Mouse (Mus musculus) cerebral cortex, adult 2 months (tissue): ENCODE data around the gene Pex10.

Source experiments
- WGBS: fragments of 180-500 bp; shearing (Covaris S2); methylation state at CpG from one replicate; pipeline ENCODE4 v1.1.7; 2018; 5-methylcytosine and 5-hydroxymethylcytosine counted together

Pex10 gene

GRCm38 (mm10) chr4:155066834-155067522 is at the start of gene Pex10:
TSS of gene Pex10 (plus strand) at chr4:155067016.
- under 1% methylated on average over 48 of the region's 48 CpGs for WGBS

- 66% methylated on average over 11 of the region's 11 CpGs for WGBS
Observed at GRCm38 (mm10) chr4:155017253-155017878, 49.5 kb upstream of the Pex10 start.

DNA sequence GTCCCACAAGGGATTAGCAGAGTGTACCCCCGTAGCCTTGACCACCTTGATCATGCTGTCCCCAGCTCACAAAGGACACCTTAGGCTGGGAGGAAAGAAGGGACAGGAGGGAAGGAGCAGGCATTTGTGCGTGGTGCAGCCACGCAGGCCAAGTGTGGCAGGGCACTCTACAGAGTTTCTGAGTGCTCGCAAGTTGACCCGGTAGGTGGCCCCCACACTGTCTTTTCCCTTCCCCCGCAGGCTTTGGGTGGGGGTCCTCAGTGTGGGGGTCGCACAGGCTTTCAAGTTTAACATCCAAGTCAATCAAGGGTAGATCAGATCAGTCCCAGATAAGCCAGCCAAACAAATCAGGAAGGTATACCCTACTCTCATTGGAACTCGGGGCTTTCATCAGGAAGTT is 48.8 kb upstream of the Pex10 start:
- WGBS = 76% methylated on average over 8 of the region's 8 CpGs

DNA sequence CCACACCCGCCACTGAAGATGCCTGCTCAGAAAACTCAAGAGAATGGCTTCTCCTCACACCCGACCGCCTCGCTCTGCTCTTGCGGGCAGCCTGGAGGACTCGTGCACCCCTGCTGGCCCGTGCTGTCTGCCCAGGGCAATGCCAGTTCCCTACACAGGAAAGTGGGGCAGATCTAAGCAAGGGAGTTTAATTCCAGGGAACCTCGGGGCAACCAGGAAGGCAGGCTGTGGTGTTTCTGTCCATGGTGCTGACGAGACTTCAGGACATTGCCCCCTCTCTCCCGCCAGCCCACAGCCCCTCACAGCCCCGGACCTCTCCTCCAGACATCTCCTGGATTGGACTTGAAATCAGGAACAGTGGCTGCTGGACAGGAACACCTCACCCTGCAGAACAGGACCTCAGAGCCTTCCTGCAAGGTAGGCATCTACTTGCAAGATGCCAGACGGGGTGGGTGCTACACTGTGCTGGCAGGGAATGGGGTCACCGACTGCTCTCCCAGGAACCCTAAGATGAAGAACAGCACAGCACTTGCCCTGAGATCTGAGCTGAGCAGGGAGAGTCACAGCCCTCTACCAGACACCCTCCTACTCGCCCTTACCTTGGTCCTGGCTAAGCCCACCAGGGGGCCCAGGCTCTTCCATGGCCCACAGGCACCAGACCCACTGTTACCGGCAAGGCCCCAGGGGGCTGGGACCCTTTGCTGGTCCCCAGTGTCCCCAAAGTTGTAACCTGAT is 48.0 kb upstream of the Pex10 start:
- WGBS = 41% methylated on average over 15 of the region's 15 CpGs

DNA sequence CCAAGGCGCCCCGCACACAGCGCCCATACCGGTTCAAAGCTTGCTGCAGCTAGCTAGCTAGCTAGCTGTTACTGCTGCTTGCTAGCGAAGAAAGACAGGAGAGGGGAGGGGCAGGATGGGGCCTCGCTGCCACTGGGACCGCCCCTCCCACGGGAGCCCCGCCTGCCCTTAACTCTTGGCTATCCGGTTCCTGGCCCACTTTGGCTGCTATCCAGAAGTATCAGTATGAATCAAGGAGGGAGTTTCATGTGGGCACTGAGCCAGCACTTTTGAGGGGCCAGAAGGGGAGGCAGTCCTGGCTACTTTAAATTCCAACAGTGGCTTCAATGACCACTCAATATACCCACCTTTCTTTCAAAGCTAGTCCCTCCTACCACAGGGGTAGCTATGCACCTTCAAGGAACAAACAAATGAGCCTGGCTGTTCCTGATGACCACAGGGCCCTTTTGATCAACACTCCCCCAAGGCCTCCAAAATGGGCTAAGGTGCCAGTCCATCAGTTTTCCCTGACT is 47.4 kb upstream of the Pex10 start:
- 30% methylated on average over 10 of the region's 10 CpGs for WGBS

DNA sequence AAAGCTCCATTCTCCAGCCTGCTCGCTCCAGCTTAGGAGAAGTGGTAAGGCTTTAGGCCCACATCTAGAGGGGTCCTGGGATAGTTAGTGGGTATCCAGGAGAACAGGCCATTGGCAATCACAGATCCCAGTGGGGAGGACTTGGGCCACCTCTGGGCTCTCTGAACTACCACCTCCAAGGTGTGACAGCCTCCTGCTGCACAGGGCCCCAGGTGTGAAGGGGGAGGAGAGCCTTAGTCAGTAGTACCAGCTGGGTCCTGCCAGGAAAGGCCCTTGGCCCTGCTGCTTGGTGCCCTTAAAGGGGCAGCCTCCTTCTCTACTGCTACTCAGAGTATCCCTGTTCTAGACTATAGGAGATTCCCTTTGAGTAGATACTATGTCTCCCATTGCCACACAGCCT is 46.7 kb upstream of the Pex10 start:
- WGBS = 82% methylated on average over 1 of the region's 1 CpGs

GRCm38 (mm10) chr4:155020813-155021212 is 46.0 kb upstream of the Pex10 start:
- WGBS = 61% methylated on average over 9 of the region's 9 CpGs

- 66% methylated on average over 7 of the region's 7 CpGs for WGBS
Observed at GRCm38 (mm10) chr4:155022228-155022855, 44.5 kb upstream of the Pex10 start.

DNA sequence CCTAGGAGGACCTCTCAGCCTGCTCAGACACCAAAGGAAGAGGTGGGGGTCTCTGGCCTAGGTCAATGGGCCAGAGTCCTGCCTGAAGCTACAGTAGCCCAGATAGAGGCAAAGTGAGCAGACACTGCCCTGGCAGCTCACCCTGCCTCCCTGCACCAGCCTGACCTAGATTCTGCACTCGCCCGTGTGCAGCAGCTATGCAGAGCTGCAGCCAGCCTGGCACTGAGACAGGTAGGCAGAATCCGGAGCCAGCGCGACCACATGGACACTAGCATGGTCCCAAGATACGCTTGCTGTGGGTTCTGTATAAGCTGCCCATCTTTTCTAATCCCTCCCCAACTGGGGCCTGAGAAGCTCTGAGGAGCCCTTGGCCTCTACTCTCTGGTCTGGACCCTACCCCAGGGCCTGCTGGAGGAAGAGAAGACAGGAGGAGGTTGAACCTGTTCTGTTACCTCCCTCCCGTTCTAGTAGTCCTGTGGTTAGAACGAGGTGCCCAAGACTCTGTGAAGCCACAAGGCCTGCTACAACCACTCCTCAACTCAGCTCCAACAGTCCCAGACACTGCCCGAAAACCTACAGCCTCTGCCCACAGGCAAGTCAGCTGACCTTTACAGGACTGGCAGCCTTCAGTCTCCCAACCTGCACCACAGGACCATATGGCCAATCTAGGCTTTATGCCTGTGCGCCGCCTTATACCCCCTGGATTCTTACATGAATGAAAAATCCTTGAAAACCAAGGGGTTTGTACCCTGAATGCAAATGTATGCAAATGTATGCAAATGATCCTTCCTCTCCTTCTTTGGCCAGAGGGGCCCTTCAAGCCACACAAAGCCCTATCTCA is 42.4 kb upstream of the Pex10 start:
- WGBS = 51% methylated on average over 11 of the region's 11 CpGs

DNA sequence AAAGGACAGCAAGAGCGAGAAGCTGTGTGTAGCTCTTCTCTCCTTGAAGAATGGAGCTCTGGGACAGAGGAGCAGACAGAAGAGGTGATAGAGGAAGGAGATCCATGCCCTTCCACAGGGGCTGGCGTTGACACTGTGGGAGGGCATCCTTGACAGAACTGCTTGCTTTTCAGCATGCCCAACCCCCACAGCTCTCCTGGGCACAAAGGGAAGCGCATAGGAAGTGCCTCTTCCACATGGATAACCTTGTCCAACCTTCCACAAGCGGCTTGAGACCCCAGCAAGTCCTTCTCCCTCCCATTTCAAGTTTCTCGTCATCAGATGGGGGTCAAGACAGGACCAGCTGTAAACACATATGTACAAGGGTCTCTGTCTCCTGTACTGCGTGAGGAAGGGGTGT is 33.7 kb upstream of the Pex10 start:
- 71% methylated on average over 6 of the region's 6 CpGs for WGBS

DNA sequence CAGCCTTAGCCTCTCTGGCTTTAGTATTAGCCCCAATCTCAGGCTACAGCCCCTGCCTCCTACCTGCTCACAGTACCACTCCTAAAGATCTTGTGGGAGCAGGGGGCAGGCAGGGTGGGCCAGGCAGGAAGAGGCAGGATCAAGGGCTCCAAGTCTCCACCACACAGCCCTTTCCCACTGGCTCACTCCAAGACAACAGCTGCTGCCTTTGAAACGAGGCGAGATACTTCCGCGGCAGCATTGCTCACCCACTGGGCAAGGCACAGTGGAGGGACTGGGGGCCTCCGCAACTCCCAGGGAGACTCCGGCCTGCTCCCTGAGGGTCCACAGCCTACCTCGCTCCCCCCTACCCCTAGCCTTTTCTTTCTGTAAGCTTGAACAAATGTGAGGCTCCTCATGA is 32.6 kb upstream of the Pex10 start:
- 41% methylated on average over 7 of the region's 7 CpGs for WGBS

- WGBS = 35% methylated on average over 13 of the region's 13 CpGs
Observed at GRCm38 (mm10) chr4:155034787-155035186, 32.0 kb upstream of the Pex10 start.

- 25% methylated on average over 9 of the region's 9 CpGs for WGBS
Observed at GRCm38 (mm10) chr4:155040197-155040596, 26.6 kb upstream of the Pex10 start.

- WGBS = 46% methylated on average over 6 of the region's 6 CpGs
Observed at GRCm38 (mm10) chr4:155040696-155041095, 26.1 kb upstream of the Pex10 start.

- 3% methylated on average over 65 of the region's 65 CpGs for WGBS
Observed at GRCm38 (mm10) chr4:155042606-155043288, 24.1 kb upstream of the Pex10 start.

GRCm38 (mm10) chr4:155043289-155043625 is 23.6 kb upstream of the Pex10 start:
- WGBS = 2% methylated on average over 25 of the region's 25 CpGs

GRCm38 (mm10) chr4:155046636-155047035 is 20.2 kb upstream of the Pex10 start:
- 72% methylated on average over 14 of the region's 14 CpGs for WGBS

DNA sequence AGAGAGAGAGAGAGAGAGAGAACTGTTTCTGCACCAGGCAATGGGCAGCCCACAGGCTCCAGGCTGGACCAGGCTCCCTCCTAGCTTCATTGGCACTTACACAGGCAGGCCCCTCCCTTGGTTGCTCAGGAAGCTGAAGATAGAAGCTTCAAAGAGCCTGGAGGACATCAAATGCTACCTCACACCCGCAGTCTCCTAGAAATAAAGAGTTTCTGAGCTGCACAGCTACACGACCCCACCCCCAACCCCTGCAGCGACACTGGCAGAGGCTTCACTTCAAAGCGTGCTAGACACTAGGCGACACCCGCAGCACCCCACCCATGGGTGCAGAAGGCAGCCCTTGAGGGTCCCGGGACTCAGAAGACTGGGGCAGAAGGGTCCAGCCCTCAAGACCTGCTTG is 16.7 kb upstream of the Pex10 start:
- 80% methylated on average over 7 of the region's 7 CpGs for WGBS

DNA sequence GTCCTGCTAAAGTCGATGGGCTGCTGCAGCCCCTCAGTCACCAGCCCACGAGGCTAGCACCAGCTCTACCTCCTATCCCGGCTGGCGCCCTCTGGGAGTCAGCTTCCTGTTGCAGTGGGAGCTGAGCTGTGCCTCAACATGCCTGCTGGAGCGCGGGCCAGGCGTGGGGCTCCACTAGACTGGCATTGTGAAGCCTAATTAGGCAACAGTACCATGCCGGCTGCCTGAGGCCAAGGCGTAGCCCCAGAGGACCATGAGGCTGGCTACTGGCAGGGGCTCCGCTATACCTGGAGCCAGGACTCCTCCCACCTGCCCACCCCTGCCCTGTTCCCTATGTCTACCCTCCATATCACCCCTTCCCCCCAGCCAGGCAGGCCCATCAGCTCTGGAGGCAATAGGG is 10.1 kb upstream of the Pex10 start, which contains the start of gene Plch2:
TSS of gene Plch2 (minus strand) at position 61 of the 400 bp plus-strand sequence.
- 75% methylated on average over 10 of the region's 10 CpGs for whole genome bisulfite sequencing

DNA sequence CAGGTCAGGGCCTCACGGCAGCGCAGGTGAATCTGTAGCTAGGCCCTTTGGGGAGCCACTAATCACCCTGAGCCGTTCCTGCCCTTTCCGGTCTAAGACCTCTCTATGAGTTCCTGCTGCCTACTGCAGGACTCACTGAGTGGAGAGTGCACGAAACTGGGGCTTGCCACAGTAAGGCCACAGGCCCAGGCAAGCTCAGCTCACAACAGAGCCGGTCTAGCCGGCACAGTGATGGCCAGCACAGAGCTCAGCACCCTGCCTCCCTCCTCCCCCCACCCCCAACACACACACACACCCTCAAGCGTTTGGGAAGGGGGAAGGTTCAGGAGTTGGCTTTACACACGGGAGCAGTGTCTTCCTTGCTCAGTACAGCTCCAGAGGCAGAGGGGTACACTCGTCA is 8.5 kb upstream of the Pex10 start:
- WGBS = 71% methylated on average over 10 of the region's 10 CpGs

DNA sequence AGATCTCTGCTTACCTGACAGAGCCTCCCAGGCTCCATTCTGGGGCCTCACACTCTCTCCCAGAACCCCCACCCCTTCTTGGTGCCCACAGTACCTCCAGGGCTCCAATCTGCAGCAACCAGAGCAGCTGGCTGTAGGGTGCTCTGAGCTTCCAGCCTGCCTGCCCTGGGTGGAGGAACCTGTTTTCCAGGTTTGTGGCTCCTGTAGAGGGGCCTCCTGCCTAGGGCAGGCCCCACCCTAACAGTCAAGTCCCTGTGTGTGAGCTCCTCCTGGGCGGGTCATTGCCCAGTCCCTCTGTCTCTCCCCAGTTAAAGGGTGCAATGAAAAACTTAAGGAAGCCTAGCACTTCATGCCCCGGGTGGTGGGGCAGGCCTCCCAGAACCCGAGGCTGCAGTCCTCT is 2.9 kb upstream of the Pex10 start:
- WGBS = 70% methylated on average over 3 of the region's 3 CpGs
